Mouse (Mus musculus) kidney, postnatal 0 days (tissue): ENCODE results near the gene Irs3. TPM values are rescaled to one million over a fixed set of nuclear protein-coding genes. Genes with fewer than 3 reads are reported as not detected.

ENCODE experiments used
- ATAC-seq: fragments of 200-750 bp; cut with Nextera tagmentation; replicated peaks from 2 replicates; pipeline ENCODE4 v1.8.0; 2017; ENCODE audit warnings: low read depth, moderate number of reproducible peaks, moderate TSS enrichment, moderate library complexity; ENCODE audit not compliant: low FRiP score
- DNase-seq: peaks from one replicate; pipeline ENCODE4 v3.0.0-alpha.2; 2016; ENCODE audit warnings: low spot score
- H3K27ac ChIP-seq: fragments of 300-500 bp; sonication (generic); 2 replicates; pipeline ENCODE4 v1.5.1; 2014; ENCODE audit warnings: mild to moderate bottlenecking
- H3K27me3 ChIP-seq: fragments of 300-500 bp; sonication (generic); 2 replicates; pipeline ENCODE4 v1.6.1; 2014; ENCODE audit warnings: low read length, mixed read lengths; ENCODE audit not compliant: insufficient read depth
- H3K36me3 ChIP-seq: fragments of 300-500 bp; sonication (generic); 2 replicates; pipeline ENCODE4 v1.6.1; 2014; ENCODE audit warnings: low read length, mixed read lengths; ENCODE audit not compliant: insufficient read depth
- H3K4me1 ChIP-seq: fragments of 300-500 bp; sonication (generic); replicated peaks from 2 replicates; pipeline ENCODE4 v1.6.1; 2014; ENCODE audit warnings: antibody characterized with exemption, low read length, mixed read lengths; ENCODE audit not compliant: insufficient read depth
- H3K4me2 ChIP-seq: fragments of 300-500 bp; sonication (generic); 2 replicates; pipeline ENCODE4 v1.6.1; 2014; ENCODE audit warnings: mild to moderate bottlenecking, low read length, moderate library complexity, mixed read lengths
- H3K4me3 ChIP-seq: fragments of 300-500 bp; sonication (generic); replicated peaks from 2 replicates; pipeline ENCODE4 v1.5.1; 2014; ENCODE audit warnings: low read depth, low read length
- H3K9ac ChIP-seq: fragments of 300-500 bp; sonication (generic); 2 replicates; pipeline ENCODE4 v1.6.1; 2014; ENCODE audit warnings: low read depth, low read length
- H3K9me3 ChIP-seq: fragments of 300-500 bp; sonication (generic); replicated peaks from 2 replicates; pipeline ENCODE4 v1.6.1; 2016; ENCODE audit warnings: low read length, inconsistent platforms, mixed read lengths
- CTCF ChIP-seq: IDR thresholded peaks from 2 replicates; pipeline ENCODE4 v1.5.1; 2016; ENCODE audit warnings: antibody characterized with exemption, low read depth, mild to moderate bottlenecking, moderate library complexity
- WGBS: fragments of 180-500 bp; shearing (Covaris S2); extraction: QIAGEN DNeasy Blood & Tissue Kit; methylation state at CpG from one replicate; pipeline ENCODE4 v1.1.7; 2014; 5-methylcytosine and 5-hydroxymethylcytosine counted together
- polyA plus RNA-seq: library from polyadenylated mRNA; unstranded; fragments of >200 nt; fragmentation: Nextera tagmentation; extraction: Ambion mirVana; gene quantifications from 2 replicates; pipeline ENCODE4 v1.2.1, GENCODE M21; 2015

Irs3 gene
- polyA plus RNA-seq, 1 experiment from 2014 or later = 1.3 TPM

DNA sequence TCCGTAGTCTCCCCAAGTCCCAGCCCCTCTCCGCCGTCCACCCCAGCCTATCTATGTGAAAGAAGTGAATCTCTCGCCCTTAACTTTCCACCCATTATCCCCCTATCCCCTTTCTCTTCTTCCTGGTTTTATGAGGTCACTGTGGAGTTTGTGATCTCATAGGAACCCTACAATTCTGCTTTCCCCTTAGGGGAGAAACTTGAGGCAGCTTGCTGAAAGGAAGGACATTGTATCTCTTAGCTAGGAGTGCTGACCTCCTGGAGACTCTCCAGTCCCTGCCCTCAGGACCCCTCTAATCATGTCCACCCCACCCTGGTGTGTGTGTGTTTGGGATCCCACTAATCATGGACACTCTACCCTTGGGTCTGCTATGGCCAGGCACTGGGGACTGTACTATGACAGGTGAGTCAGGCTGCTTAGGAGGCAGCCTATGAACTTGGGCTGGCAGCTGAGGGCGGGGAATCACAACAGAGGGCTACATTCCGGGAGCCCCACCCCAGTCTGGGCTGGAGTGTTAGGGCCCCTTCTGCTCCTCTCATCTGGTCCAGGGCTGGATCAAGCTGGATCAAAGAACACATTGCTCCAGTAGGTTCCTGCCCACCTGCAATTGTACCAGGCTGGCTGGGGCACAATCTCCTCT lies 15.5 kb downstream of the Irs3 start:
- TF ChIP-seq CTCF = no peak
- no peaks in the 10 kb centered on the region for H3K27me3 ChIP-seq
- H3K4me3 ChIP-seq = peak overlapping the region; percentile 74
- DNase-seq (peak; percentile 66), ATAC-seq (peak; percentile 26; the same call in 1 of the 2 replicates)
- peak overlapping the region; percentile 96 for H3K27ac ChIP-seq
- peaks cover 13% of the 10 kb centered on the region; the same call in 1 of the 2 replicates for H3K36me3 ChIP-seq
- peak overlapping the region; percentile 78 for H3K9ac ChIP-seq
- peak overlapping the region; percentile 64 for H3K4me2 ChIP-seq
- H3K9me3 ChIP-seq = no peaks in the 10 kb centered on the region
- 6% methylated on average over 6 of the region's 6 CpGs for WGBS
- peaks cover 23% of the 10 kb centered on the region; the same call in 1 of the 2 replicates for H3K4me1 ChIP-seq

DNA sequence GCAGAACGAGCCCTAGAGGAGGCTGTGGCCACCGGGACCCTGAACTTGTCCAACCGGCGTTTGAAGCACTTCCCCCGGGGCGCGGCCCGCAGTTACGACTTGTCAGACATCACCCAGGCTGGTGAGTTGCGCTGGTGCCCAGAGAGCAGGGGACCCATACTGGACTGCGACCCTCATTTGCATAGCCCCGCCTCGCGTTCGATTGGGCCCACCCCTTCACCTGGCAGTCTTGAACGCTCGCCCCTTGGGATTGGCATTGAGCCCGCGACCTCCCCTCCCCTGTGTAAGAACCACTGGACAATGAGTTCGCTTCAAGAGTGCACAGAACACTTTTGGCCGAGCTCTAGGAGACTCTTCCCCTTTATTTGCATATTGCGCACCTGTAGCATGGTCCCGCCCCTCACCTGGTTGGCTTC lies 16.2 kb downstream of the Irs3 start:
- peak overlapping the region; percentile 96 for H3K27ac ChIP-seq
- peak overlapping the region; percentile 64 for H3K4me2 ChIP-seq
- under 1% methylated on average over 23 of the region's 23 CpGs for WGBS
- no peak; the same call in 1 of the 2 replicates for TF ChIP-seq CTCF
- no peaks in the 10 kb centered on the region for H3K27me3 ChIP-seq
- peak; percentile 60 for ATAC-seq
- H3K9me3 ChIP-seq = no peaks in the 10 kb centered on the region
- peaks cover 23% of the 10 kb centered on the region; the same call in 1 of the 2 replicates for H3K4me1 ChIP-seq
- peaks cover 11% of the 10 kb centered on the region; the same call in 1 of the 2 replicates for H3K36me3 ChIP-seq
- peak overlapping the region; percentile 74 for H3K4me3 ChIP-seq
- peak; percentile 61 for DNase-seq
- H3K9ac ChIP-seq = peak overlapping the region; percentile 78

- Histone ChIP-seq H3K4me1 (peaks cover 23% of the 10 kb centered on the region; the same call in 1 of the 2 replicates), H3K4me2 (peak within 1 kb of the TSS; percentile 72), H3K9ac (peak within 1 kb of the TSS; percentile 78), H3K4me3 (peak within 1 kb of the TSS; percentile 74), H3K27ac (peak within 1 kb of the TSS; percentile 96), H3K36me3 (peaks cover 5% of the 10 kb centered on the region; the same call in 1 of the 2 replicates), H3K9me3 (no peaks in the 10 kb centered on the region), H3K27me3 (no peaks in the 10 kb centered on the region)
- peak; percentile 39 for TF ChIP-seq CTCF
- DNase-seq (peak; percentile 100), ATAC-seq (peak; percentile 95)
- WGBS = under 1% methylated on average over 44 of the region's 46 CpGs
Measured at GRCm38 (mm10) chr5:137628498-137629305, 16.8 kb downstream of the Irs3 start, which contains the start of the genes Fbxo24, Lrch4 and Gm20605. Gene Fbxo24, minus strand, starts transcription at chr5:137629002. Gene Lrch4, plus strand, starts transcription at chr5:137629121. Gene Gm20605, plus strand, starts transcription at chr5:137629175.

DNA sequence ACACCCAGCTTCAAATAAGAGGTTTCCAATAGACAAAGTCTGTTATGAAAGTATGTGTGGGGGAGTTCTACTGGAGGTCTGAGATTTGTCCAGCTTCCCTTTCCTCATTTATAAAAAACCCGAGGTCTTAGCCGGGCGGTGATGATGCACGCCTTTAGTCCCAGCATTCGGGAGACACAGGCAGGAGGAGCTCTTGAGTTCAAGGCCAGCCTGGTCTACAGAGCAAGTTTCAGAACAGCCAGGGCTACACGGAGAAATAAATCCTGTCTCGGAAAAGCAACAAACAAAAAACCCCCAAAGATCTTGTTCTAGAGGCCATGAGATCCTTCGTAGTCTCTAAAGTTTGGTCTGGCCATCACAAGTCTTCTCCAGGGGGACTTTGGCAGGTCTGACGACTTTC lies 17.5 kb downstream of the Irs3 start:
- Histone ChIP-seq H3K27me3 (no peaks in the 10 kb centered on the region), H3K27ac (peak overlapping the region; percentile 94), H3K4me2 (peak overlapping the region; percentile 72), H3K4me1 (peaks cover 23% of the 10 kb centered on the region; the same call in 1 of the 2 replicates), H3K9ac (peak overlapping the region; percentile 57; the same call in 1 of the 2 replicates), H3K4me3 (peak overlapping the region; percentile 55), H3K9me3 (no peaks in the 10 kb centered on the region), H3K36me3 (no peaks in the 10 kb centered on the region)
- ATAC-seq = no peak
- WGBS = 3% methylated on average over 9 of the region's 9 CpGs
- peak; percentile 36 for TF ChIP-seq CTCF
- DNase-seq = peak; percentile 54

GRCm38 (mm10) chr5:137623937-137624530 lies 21.5 kb downstream of the Irs3 start:
- TF ChIP-seq CTCF = no peak
- H3K27ac ChIP-seq = no peak overlapping the region
- ATAC-seq (no peak), DNase-seq (no peak)
- no peak overlapping the region for H3K4me3 ChIP-seq
- no peaks in the 10 kb centered on the region for H3K36me3 ChIP-seq
- WGBS = 81% methylated on average over 11 of the region's 11 CpGs
- H3K9ac ChIP-seq = no peak overlapping the region
- H3K9me3 ChIP-seq = no peaks in the 10 kb centered on the region
- no peaks in the 10 kb centered on the region for H3K27me3 ChIP-seq
- H3K4me1 ChIP-seq = no peaks in the 10 kb centered on the region
- H3K4me2 ChIP-seq = no peak overlapping the region

GRCm38 (mm10) chr5:137615347-137615746 lies 30.2 kb downstream of the Irs3 start:
- H3K4me2 ChIP-seq = no peak overlapping the region
- no peaks in the 10 kb centered on the region for H3K9me3 ChIP-seq
- ATAC-seq (no peak), DNase-seq (no peak)
- no peaks in the 10 kb centered on the region for H3K36me3 ChIP-seq
- H3K9ac ChIP-seq = no peak overlapping the region
- H3K27me3 ChIP-seq = no peaks in the 10 kb centered on the region
- no peak overlapping the region for H3K4me3 ChIP-seq
- 87% methylated on average over 7 of the region's 7 CpGs for WGBS
- TF ChIP-seq CTCF = no peak
- H3K27ac ChIP-seq = no peak overlapping the region
- H3K4me1 ChIP-seq = peaks cover 12% of the 10 kb centered on the region
